Mouse (Mus musculus): ENCODE measurements around the gene Ywhab. TPM values are rescaled to one million over a fixed set of nuclear protein-coding genes. Genes with fewer than 3 reads are reported as not detected.

Gene Ywhab
- polyA plus RNA-seq, 1 experiment from 2014 or later: 254 TPM

DNA sequence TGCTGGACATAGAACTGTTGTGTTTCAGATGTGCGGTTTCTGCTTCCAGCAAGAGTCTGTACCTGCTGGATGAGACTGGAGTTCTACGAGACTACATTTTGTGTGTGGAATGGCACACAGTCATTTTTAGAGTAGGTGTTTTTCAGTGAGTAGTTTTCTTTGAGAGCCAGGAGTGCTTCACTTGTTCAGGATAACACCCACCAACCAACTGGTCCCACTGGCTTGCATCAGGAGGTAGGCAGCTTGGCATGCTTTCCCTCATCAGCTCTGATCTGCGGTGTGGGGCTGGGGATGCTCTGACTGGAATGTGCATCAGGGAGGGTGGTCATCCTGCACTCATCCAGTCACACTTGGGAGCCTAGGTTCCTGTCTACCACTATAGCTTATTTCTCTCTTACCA lies 7.9 kb downstream of the Ywhab start:
- H3K4me1 ChIP-seq (ENCODE audit: control insufficient read depth, insufficient read depth, low read length): peaks cover 23% of the 10 kb centered on the region
- no peaks in the 10 kb centered on the region for H3K9me3 ChIP-seq (replicated peaks; ENCODE audit: control insufficient read depth, low read length)
- no peak overlapping the region for H3K9ac ChIP-seq (ENCODE audit: low read depth, low read length)
- H3K36me3 ChIP-seq (ENCODE audit: control insufficient read depth, insufficient read depth, low read length): no peaks in the 10 kb centered on the region
- WGBS (ENCODE audit: insufficient replicate concordance): 90% methylated on average over 3 of the region's 3 CpGs
- no peak for ATAC-seq (replicated peaks; ENCODE audit: insufficient number of reproducible peaks, low FRiP score, low TSS enrichment)
- no peak overlapping the region for H3K27ac ChIP-seq (ENCODE audit: low read depth, low read length)
- H3K4me2 ChIP-seq: no peak overlapping the region
- H3K27me3 ChIP-seq (ENCODE audit: control insufficient read depth, insufficient read depth, low read length): no peaks in the 10 kb centered on the region
- H3K4me3 ChIP-seq (ENCODE audit: low read depth, low read length): no peak overlapping the region

DNA sequence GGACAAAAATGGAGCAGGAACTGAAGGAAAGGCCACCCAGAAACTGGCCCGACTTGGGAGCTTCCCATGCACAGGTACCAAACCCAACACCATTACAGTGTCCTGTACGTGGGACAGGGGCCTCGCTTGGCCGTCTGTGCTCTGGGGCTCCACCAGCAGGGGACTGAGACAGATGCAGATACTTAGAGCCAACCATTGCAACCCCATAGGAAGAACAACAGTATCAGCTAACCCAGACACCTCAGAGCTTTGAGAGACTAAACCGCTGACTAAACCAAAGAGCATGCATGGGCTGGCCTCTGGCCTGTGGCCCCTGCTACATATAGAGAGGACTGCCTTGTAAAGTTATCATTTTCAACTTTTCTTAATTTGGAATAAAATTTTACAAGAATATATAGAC lies 9.7 kb downstream of the Ywhab start:
- Histone ChIP-seq H3K9me3 (replicated peaks; ENCODE audit: control insufficient read depth, low read length) (no peaks in the 10 kb centered on the region), H3K27ac (ENCODE audit: low read depth, low read length) (no peak overlapping the region), H3K4me2 (no peak overlapping the region), H3K27me3 (ENCODE audit: control insufficient read depth, insufficient read depth, low read length) (no peaks in the 10 kb centered on the region), H3K4me1 (ENCODE audit: control insufficient read depth, insufficient read depth, low read length) (peaks cover 21% of the 10 kb centered on the region), H3K9ac (ENCODE audit: low read depth, low read length) (no peak overlapping the region), H3K4me3 (ENCODE audit: low read depth, low read length) (no peak overlapping the region), H3K36me3 (ENCODE audit: control insufficient read depth, insufficient read depth, low read length) (no peaks in the 10 kb centered on the region)
- ATAC-seq (replicated peaks; ENCODE audit: insufficient number of reproducible peaks, low FRiP score, low TSS enrichment): no peak
- 65% methylated on average over 5 of the region's 5 CpGs for WGBS (ENCODE audit: insufficient replicate concordance)

DNA sequence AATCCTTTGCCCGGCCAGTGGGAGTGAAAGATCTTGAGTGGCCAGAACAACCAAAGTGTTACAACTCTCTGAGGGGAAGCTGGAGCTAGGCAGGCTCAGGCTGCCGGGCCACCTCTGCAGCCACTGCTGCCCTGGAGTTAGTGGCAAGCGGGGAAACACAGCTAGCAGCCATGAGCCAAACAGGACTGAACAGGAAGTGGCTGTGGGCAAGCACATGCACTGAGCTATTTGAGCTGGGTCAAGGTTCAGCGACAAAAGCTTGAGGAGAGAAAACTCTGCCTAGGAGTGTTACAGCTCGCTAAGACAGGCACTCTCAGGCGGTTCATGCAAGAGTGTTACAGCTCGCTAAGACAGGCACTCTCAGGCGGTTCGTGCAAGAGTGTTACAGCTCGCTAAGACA lies 12.2 kb downstream of the Ywhab start:
- Histone ChIP-seq H3K27me3 (ENCODE audit: control insufficient read depth, insufficient read depth, low read length) (no peaks in the 10 kb centered on the region), H3K4me3 (ENCODE audit: low read depth, low read length) (no peak overlapping the region), H3K36me3 (ENCODE audit: control insufficient read depth, insufficient read depth, low read length) (peaks cover 6% of the 10 kb centered on the region; the same call in 1 of the 2 replicates), H3K4me2 (peak overlapping the region; percentile 16; the same call in 1 of the 2 replicates), H3K4me1 (ENCODE audit: control insufficient read depth, insufficient read depth, low read length) (peaks cover 19% of the 10 kb centered on the region), H3K9me3 (replicated peaks; ENCODE audit: control insufficient read depth, low read length) (no peaks in the 10 kb centered on the region), H3K27ac (ENCODE audit: low read depth, low read length) (no peak overlapping the region), H3K9ac (ENCODE audit: low read depth, low read length) (no peak overlapping the region)
- WGBS (ENCODE audit: insufficient replicate concordance): 61% methylated on average over 10 of the region's 10 CpGs
- no peak for ATAC-seq (replicated peaks; ENCODE audit: insufficient number of reproducible peaks, low FRiP score, low TSS enrichment)

DNA sequence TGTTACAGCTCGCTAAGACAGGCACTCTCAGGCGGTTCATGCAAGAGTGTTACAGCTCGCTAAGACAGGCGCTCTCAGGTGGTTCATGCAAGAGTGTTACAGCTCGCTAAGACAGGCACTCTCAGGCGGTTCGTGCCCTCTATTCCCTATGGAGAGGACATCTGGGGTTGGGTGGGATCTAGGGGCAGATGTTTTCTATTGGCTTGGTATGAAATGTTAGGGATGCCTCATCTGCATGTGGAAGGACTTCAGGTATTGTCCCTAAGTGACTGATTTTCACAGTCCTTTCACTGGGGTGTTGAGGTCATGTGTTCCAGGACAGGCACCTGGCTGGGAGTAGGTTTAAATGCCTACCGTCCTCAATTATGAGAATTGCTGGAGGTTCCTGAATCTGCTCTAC lies 12.8 kb downstream of the Ywhab start:
- peaks cover 19% of the 10 kb centered on the region for H3K4me1 ChIP-seq (ENCODE audit: control insufficient read depth, insufficient read depth, low read length)
- no peak for ATAC-seq (replicated peaks; ENCODE audit: insufficient number of reproducible peaks, low FRiP score, low TSS enrichment)
- H3K27me3 ChIP-seq (ENCODE audit: control insufficient read depth, insufficient read depth, low read length): no peaks in the 10 kb centered on the region
- H3K4me3 ChIP-seq (ENCODE audit: low read depth, low read length): no peak overlapping the region
- no peak overlapping the region for H3K27ac ChIP-seq (ENCODE audit: low read depth, low read length)
- WGBS (ENCODE audit: insufficient replicate concordance): 85% methylated on average over 7 of the region's 8 CpGs
- H3K9me3 ChIP-seq (replicated peaks; ENCODE audit: control insufficient read depth, low read length): no peaks in the 10 kb centered on the region
- no peak overlapping the region for H3K9ac ChIP-seq (ENCODE audit: low read depth, low read length)
- H3K36me3 ChIP-seq (ENCODE audit: control insufficient read depth, insufficient read depth, low read length): peaks cover 6% of the 10 kb centered on the region; the same call in 1 of the 2 replicates
- H3K4me2 ChIP-seq: no peak overlapping the region

DNA sequence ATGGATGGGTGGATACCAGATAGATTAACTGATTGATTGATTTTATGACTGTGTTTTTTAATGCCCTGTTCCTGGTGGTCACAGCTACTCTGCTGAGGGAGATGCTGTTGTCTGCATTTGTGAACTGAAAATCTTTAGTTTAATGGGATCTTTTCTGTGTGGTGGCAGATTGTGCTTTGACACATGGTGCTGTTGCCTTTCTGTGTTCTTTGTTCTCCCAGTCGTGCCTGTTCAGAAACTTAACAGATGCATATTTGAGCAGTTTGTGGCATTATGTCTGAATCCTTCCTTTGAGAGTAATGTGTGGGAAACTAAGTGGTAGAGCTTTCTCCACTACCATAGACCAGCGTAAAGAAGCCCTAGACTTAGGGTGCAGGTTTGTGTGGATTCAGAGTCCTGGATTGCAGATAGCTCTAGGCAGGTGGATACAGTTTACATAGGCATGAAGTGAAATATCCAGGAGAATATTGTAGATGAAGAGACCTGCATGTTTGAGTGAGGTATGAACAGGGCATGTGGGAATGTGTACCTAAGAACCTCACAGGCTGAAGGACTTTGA lies 13.3 kb downstream of the Ywhab start:
- Histone ChIP-seq H3K4me1 (ENCODE audit: control insufficient read depth, insufficient read depth, low read length) (peaks cover 19% of the 10 kb centered on the region), H3K9ac (ENCODE audit: low read depth, low read length) (no peak overlapping the region), H3K4me2 (no peak overlapping the region), H3K36me3 (ENCODE audit: control insufficient read depth, insufficient read depth, low read length) (peaks cover 8% of the 10 kb centered on the region; the same call in 1 of the 2 replicates), H3K9me3 (replicated peaks; ENCODE audit: control insufficient read depth, low read length) (no peaks in the 10 kb centered on the region), H3K4me3 (ENCODE audit: low read depth, low read length) (no peak overlapping the region), H3K27ac (ENCODE audit: low read depth, low read length) (no peak overlapping the region), H3K27me3 (ENCODE audit: control insufficient read depth, insufficient read depth, low read length) (no peaks in the 10 kb centered on the region)
- WGBS (ENCODE audit: insufficient replicate concordance): 82% methylated on average over 2 of the region's 2 CpGs
- no peak for ATAC-seq (replicated peaks; ENCODE audit: insufficient number of reproducible peaks, low FRiP score, low TSS enrichment)

DNA sequence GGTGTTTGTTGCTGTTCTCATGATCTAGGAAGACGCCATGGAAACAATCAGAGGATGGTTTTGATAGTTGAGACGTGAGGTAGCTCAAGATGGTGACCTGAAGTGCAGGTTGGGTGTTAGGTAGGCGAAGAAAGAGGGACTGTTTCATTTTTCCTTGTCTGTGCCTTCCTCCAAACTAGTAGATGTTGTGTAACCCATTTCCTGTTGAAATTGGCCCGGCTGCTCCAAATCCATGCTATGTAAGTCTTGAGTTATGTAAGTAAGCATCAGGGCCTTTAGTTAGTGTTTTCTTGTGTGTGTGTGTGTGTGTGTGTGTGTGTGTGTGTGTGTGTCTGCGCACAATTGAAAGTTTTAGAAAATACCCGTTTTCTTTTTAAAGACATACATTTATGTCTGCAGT lies 14.5 kb downstream of the Ywhab start:
- no peak overlapping the region for H3K27ac ChIP-seq (ENCODE audit: low read depth, low read length)
- ATAC-seq (replicated peaks; ENCODE audit: insufficient number of reproducible peaks, low FRiP score, low TSS enrichment): no peak

DNA sequence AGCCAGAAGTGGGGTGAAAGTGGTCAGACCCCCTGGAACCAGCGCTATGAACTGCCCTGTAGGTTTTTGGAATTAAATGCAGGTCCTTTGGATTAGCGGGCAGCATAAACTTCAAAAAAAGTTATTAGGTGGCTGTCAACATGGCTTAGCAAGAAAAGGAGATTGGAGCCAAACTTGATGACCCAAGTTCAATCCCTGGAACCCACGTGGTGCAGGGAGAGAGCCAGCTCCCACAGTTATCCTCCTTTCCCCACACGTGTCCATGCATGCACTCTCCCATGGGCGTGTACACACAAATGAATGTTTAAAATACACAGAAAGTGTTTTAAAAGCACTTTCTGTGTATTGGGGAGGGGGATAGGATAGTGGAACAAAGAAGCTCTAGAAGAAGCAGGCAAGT lies 15.7 kb downstream of the Ywhab start:
- 78% methylated on average over 5 of the region's 5 CpGs for WGBS (ENCODE audit: insufficient replicate concordance)
- H3K9ac ChIP-seq (ENCODE audit: low read depth, low read length): no peak overlapping the region
- no peak overlapping the region for H3K4me3 ChIP-seq (ENCODE audit: low read depth, low read length)
- ATAC-seq (replicated peaks; ENCODE audit: insufficient number of reproducible peaks, low FRiP score, low TSS enrichment): no peak
- no peak overlapping the region for H3K4me2 ChIP-seq
- no peak overlapping the region for H3K27ac ChIP-seq (ENCODE audit: low read depth, low read length)
- H3K9me3 ChIP-seq (replicated peaks; ENCODE audit: control insufficient read depth, low read length): no peaks in the 10 kb centered on the region
- H3K27me3 ChIP-seq (ENCODE audit: control insufficient read depth, insufficient read depth, low read length): no peaks in the 10 kb centered on the region
- H3K36me3 ChIP-seq (ENCODE audit: control insufficient read depth, insufficient read depth, low read length): peaks cover 15% of the 10 kb centered on the region
- peaks cover 13% of the 10 kb centered on the region for H3K4me1 ChIP-seq (ENCODE audit: control insufficient read depth, insufficient read depth, low read length)

More for the DNA sequence above, 14.5 kb downstream of the Ywhab start:
- no peaks in the 10 kb centered on the region for H3K27me3 ChIP-seq (ENCODE audit: control insufficient read depth, insufficient read depth, low read length)
- H3K36me3 ChIP-seq (ENCODE audit: control insufficient read depth, insufficient read depth, low read length): peaks cover 8% of the 10 kb centered on the region; the same call in 1 of the 2 replicates
- H3K9me3 ChIP-seq (replicated peaks; ENCODE audit: control insufficient read depth, low read length): no peaks in the 10 kb centered on the region
- no peak overlapping the region for H3K9ac ChIP-seq (ENCODE audit: low read depth, low read length)
- 89% methylated on average over 6 of the region's 6 CpGs for WGBS (ENCODE audit: insufficient replicate concordance)
- H3K4me1 ChIP-seq (ENCODE audit: control insufficient read depth, insufficient read depth, low read length): peaks cover 19% of the 10 kb centered on the region
- no peak overlapping the region for H3K4me3 ChIP-seq (ENCODE audit: low read depth, low read length)
- H3K4me2 ChIP-seq: no peak overlapping the region

DNA sequence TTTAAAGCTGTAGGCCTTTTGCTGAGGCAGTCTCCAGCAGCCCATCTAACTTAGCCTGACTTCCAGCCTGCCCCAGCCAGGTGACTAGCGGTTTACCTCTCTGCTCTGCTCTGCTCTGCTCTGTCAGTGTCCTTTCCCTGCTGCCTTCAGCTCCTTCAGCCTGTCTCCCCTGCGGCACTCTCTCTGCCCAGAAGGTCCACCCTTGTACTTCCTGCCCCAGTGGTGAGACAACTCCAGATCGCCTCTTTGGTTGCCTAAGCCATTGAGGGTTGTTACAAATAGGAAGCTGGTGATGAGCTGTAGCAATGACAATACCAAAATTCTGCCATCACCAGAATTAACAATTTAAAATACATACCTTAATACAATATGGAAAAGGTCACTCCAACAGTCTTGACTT lies 16.2 kb downstream of the Ywhab start:
- Histone ChIP-seq H3K9ac (ENCODE audit: low read depth, low read length) (no peak overlapping the region), H3K27ac (ENCODE audit: low read depth, low read length) (no peak overlapping the region), H3K4me2 (no peak overlapping the region), H3K36me3 (ENCODE audit: control insufficient read depth, insufficient read depth, low read length) (peaks cover 20% of the 10 kb centered on the region), H3K4me1 (ENCODE audit: control insufficient read depth, insufficient read depth, low read length) (peaks cover 9% of the 10 kb centered on the region), H3K9me3 (replicated peaks; ENCODE audit: control insufficient read depth, low read length) (no peaks in the 10 kb centered on the region), H3K27me3 (ENCODE audit: control insufficient read depth, insufficient read depth, low read length) (no peaks in the 10 kb centered on the region), H3K4me3 (ENCODE audit: low read depth, low read length) (no peak overlapping the region)
- WGBS (ENCODE audit: insufficient replicate concordance): 84% methylated on average over 3 of the region's 3 CpGs
- no peak for ATAC-seq (replicated peaks; ENCODE audit: insufficient number of reproducible peaks, low FRiP score, low TSS enrichment)

DNA sequence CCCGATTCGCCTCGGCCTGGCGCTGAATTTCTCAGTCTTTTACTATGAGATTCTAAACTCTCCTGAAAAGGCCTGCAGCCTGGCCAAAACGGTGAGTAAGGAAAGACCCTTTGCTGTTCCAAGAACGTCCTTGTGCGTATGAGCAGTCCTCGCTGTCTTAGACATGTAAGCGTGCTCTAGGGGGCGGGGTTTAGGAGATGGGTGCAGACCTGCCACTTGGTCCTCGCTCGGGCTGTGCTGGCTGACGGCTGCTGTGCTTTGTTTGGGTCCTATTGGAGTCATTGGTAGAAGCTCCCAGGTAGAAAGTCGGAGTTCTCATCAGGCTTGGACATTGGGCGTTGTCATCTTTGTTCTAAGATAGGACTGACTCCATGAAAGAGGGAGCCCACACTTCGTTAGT lies 20.5 kb downstream of the Ywhab start:
- H3K27ac ChIP-seq (ENCODE audit: low read depth, low read length): no peak overlapping the region
- no peak overlapping the region for H3K4me2 ChIP-seq
- ATAC-seq (replicated peaks; ENCODE audit: insufficient number of reproducible peaks, low FRiP score, low TSS enrichment): no peak
- H3K27me3 ChIP-seq (ENCODE audit: control insufficient read depth, insufficient read depth, low read length): no peaks in the 10 kb centered on the region
- no peak overlapping the region for H3K9ac ChIP-seq (ENCODE audit: low read depth, low read length)
- H3K9me3 ChIP-seq (replicated peaks; ENCODE audit: control insufficient read depth, low read length): no peaks in the 10 kb centered on the region
- WGBS (ENCODE audit: insufficient replicate concordance): 91% methylated on average over 16 of the region's 16 CpGs
- H3K4me3 ChIP-seq (ENCODE audit: low read depth, low read length): no peak overlapping the region
- no peaks in the 10 kb centered on the region for H3K4me1 ChIP-seq (ENCODE audit: control insufficient read depth, insufficient read depth, low read length)
- H3K36me3 ChIP-seq (ENCODE audit: control insufficient read depth, insufficient read depth, low read length): peaks cover 36% of the 10 kb centered on the region
